Mouse (Mus musculus) MEL (cell line): ENCODE measurements around the gene Stambp. TPM values are rescaled to one million over a fixed set of nuclear protein-coding genes. Genes with fewer than 3 reads are reported as not detected.

Source experiments
- DNase-seq: peaks from one replicate; pipeline ENCODE4 v3.0.0; 2011; ENCODE audit warnings: low read depth, low spot score
- H3K27ac ChIP-seq: 2 replicates; pipeline ENCODE4 v1.5.1; 2012; ENCODE audit warnings: low read depth, mild to moderate bottlenecking, control low read depth, low read length, moderate library complexity; ENCODE audit not compliant: control insufficient read depth
- H3K27me3 ChIP-seq, 2 experiments: fragments of 150-350 bp in 1 of 2; sonication (generic) in 1 of 2; 2 replicates each; pipeline ENCODE4 v1.6.1; 2012; ENCODE audit warnings: low read length in 2 of 2, mild to moderate bottlenecking in 2 of 2, improper control_type of control experiment in 1 of 2, moderate library complexity in 1 of 2; ENCODE audit not compliant: insufficient read depth in 2 of 2, control insufficient read depth in 1 of 2
- H3K36me3 ChIP-seq, 2 experiments: 2 replicates each; pipeline ENCODE4 v1.6.1; 2012 to 2014; ENCODE audit warnings: low read length in 2 of 2, improper control_type of control experiment in 1 of 2, inconsistent platforms in 1 of 2, mild to moderate bottlenecking in 1 of 2; ENCODE audit not compliant: insufficient read depth in 2 of 2, control insufficient read depth in 1 of 2
- H3K4me1 ChIP-seq, 2 experiments: fragments of 150-350 bp in 1 of 2; sonication (generic) in 1 of 2; 2 replicates each; pipeline ENCODE4 v1.6.1; 2012; ENCODE audit warnings: low read length in 2 of 2, improper control_type of control experiment in 1 of 2, mild to moderate bottlenecking in 1 of 2; ENCODE audit not compliant: insufficient read depth in 2 of 2, control insufficient read depth in 1 of 2
- H3K4me3 ChIP-seq, 2 experiments: fragments of 150-350 bp in 1 of 2; sonication (generic) in 1 of 2; 2 replicates each; pipeline ENCODE4 v1.5.1; 2012; ENCODE audit warnings: low read depth in 2 of 2, low read length in 2 of 2, mild to moderate bottlenecking in 2 of 2, moderate library complexity in 2 of 2, control low read depth in 1 of 2, improper control_type of control experiment in 1 of 2; ENCODE audit not compliant: control insufficient read depth in 1 of 2, insufficient read depth in 1 of 2
- H3K79me2 ChIP-seq: 2 replicates; pipeline ENCODE4 v1.6.1; 2012; ENCODE audit warnings: mild to moderate bottlenecking, low read length, moderate library complexity; ENCODE audit not compliant: control insufficient read depth, poor library complexity, insufficient read depth
- H3K9ac ChIP-seq: 2 replicates; pipeline ENCODE4 v1.6.1; 2012; ENCODE audit warnings: low read depth, mild to moderate bottlenecking, control low read depth, low read length, moderate library complexity; ENCODE audit not compliant: control insufficient read depth, poor library complexity, severe bottlenecking
- H3K9me3 ChIP-seq: fragments of 150-350 bp; sonication (generic); replicated peaks from 2 replicates; pipeline ENCODE4 v1.6.1; 2012; ENCODE audit warnings: mild to moderate bottlenecking, low read length, improper control_type of control experiment, moderate library complexity; ENCODE audit not compliant: insufficient read depth
- BHLHE40 ChIP-seq: IDR thresholded peaks from 2 replicates; pipeline ENCODE4 v1.6.1; 2012; ENCODE audit warnings: low read depth, mild to moderate bottlenecking, inconsistent platforms, low read length, improper control_type of control experiment, borderline replicate concordance
- CHD1 ChIP-seq: IDR thresholded peaks from 2 replicates; pipeline ENCODE4 v1.6.1; 2012; ENCODE audit warnings: low read depth, mild to moderate bottlenecking, inconsistent platforms, low read length, improper control_type of control experiment
- CHD2 ChIP-seq: IDR thresholded peaks from 2 replicates; pipeline ENCODE4 v1.6.1; 2011; ENCODE audit warnings: low read length, improper control_type of control experiment
- CTCF ChIP-seq, 3 experiments: IDR thresholded peaks in 2 of 3; conservative IDR thresholded peaks in 1 of 3; 2 replicates each; pipeline ENCODE4 v1.5.1; 2011 to 2012; ENCODE audit warnings: low read length in 3 of 3, low read depth in 2 of 3, mild to moderate bottlenecking in 2 of 3, improper control_type of control experiment in 1 of 3, inconsistent platforms in 1 of 3, mixed read lengths in 1 of 3, moderate library complexity in 1 of 3; ENCODE audit not compliant: control insufficient read depth in 1 of 3, insufficient read depth in 1 of 3, poor library complexity in 1 of 3, severe bottlenecking in 1 of 3
- E2F4 ChIP-seq: IDR thresholded peaks from 2 replicates; pipeline ENCODE4 v1.6.1; 2011; ENCODE audit warnings: low read depth, low read length, improper control_type of control experiment, borderline replicate concordance
- ELF1 ChIP-seq: IDR thresholded peaks from 2 replicates; pipeline ENCODE4 v1.6.1; 2014; ENCODE audit warnings: low read depth, mild to moderate bottlenecking, inconsistent platforms, low read length, improper control_type of control experiment, moderate library complexity
- ETS1 ChIP-seq: IDR thresholded peaks from 2 replicates; pipeline ENCODE4 v1.6.1; 2012; ENCODE audit warnings: low read depth, mild to moderate bottlenecking, inconsistent platforms, low read length, improper control_type of control experiment, moderate library complexity
- GABPA ChIP-seq: IDR thresholded peaks from 2 replicates; pipeline ENCODE4 v1.6.1; 2012; ENCODE audit warnings: low read depth, mild to moderate bottlenecking, inconsistent platforms, low read length, improper control_type of control experiment, moderate library complexity
- GATA1 ChIP-seq: IDR thresholded peaks from 2 replicates; pipeline ENCODE4 v1.6.1; 2011; ENCODE audit warnings: low read depth, low read length, improper control_type of control experiment
- HCFC1 ChIP-seq: IDR thresholded peaks from 2 replicates; pipeline ENCODE4 v1.6.1; 2012; ENCODE audit warnings: low read depth, mild to moderate bottlenecking, inconsistent platforms, low read length, improper control_type of control experiment, moderate library complexity
- JUND ChIP-seq: IDR thresholded peaks from 2 replicates; pipeline ENCODE4 v1.6.1; 2011; ENCODE audit warnings: low read depth, mild to moderate bottlenecking, improper control_type of control experiment, low read length
- KAT2A ChIP-seq: conservative IDR thresholded peaks from 2 replicates; pipeline ENCODE4 v1.6.1; 2012; ENCODE audit warnings: low read depth, low read length, improper control_type of control experiment, inconsistent platforms
- MAFK ChIP-seq: IDR thresholded peaks from 2 replicates; pipeline ENCODE4 v1.6.1; 2011; ENCODE audit warnings: low read depth, mild to moderate bottlenecking, low read length, improper control_type of control experiment, borderline replicate concordance
- MAX ChIP-seq: IDR thresholded peaks from 2 replicates; pipeline ENCODE4 v1.6.1; 2011; ENCODE audit warnings: low read length, improper control_type of control experiment
- MAZ ChIP-seq: IDR thresholded peaks from 2 replicates; pipeline ENCODE4 v1.6.1; 2012; ENCODE audit warnings: low read depth, mild to moderate bottlenecking, inconsistent platforms, low read length, improper control_type of control experiment
- MEF2A ChIP-seq: IDR thresholded peaks from 2 replicates; pipeline ENCODE4 v1.6.1; 2014; ENCODE audit warnings: low read depth, mild to moderate bottlenecking, inconsistent platforms, low read length, improper control_type of control experiment; ENCODE audit not compliant: poor library complexity, insufficient replicate concordance, severe bottlenecking; ENCODE audit errors: extremely low read depth
- MXI1 ChIP-seq: IDR thresholded peaks from 2 replicates; pipeline ENCODE4 v1.6.1; 2011; ENCODE audit warnings: mild to moderate bottlenecking, low read depth, low read length, improper control_type of control experiment
- MYB ChIP-seq: IDR thresholded peaks from 2 replicates; pipeline ENCODE4 v1.6.1; 2011; ENCODE audit warnings: mild to moderate bottlenecking, low read depth, low read length, improper control_type of control experiment
- MYC ChIP-seq: IDR thresholded peaks from 2 replicates; pipeline ENCODE4 v1.6.1; 2011; ENCODE audit warnings: low read depth, mild to moderate bottlenecking, low read length, improper control_type of control experiment, moderate library complexity
- NELFE ChIP-seq: IDR thresholded peaks from 2 replicates; pipeline ENCODE4 v1.6.1; 2011; ENCODE audit warnings: low read depth, low read length, improper control_type of control experiment
- NRF1 ChIP-seq: IDR thresholded peaks from 2 replicates; pipeline ENCODE4 v1.6.1; 2014; ENCODE audit warnings: low read depth, mild to moderate bottlenecking, inconsistent platforms, low read length, improper control_type of control experiment, moderate library complexity; ENCODE audit not compliant: poor library complexity, insufficient read depth, severe bottlenecking
- POLR2A ChIP-seq, 2 experiments: IDR thresholded peaks; 2 replicates each; pipeline ENCODE4 v1.6.1; 2011 to 2012; ENCODE audit warnings: low read length in 2 of 2, mild to moderate bottlenecking in 2 of 2, control low read depth in 1 of 2, improper control_type of control experiment in 1 of 2, low read depth in 1 of 2, moderate library complexity in 1 of 2; ENCODE audit not compliant: control insufficient read depth in 1 of 2, insufficient read depth in 1 of 2, poor library complexity in 1 of 2
- POLR2AphosphoS2 ChIP-seq: IDR thresholded peaks from 2 replicates; pipeline ENCODE4 v1.6.1; 2011; ENCODE audit warnings: low read length, improper control_type of control experiment
- POLR2AphosphoS5 ChIP-seq: IDR thresholded peaks from 2 replicates; pipeline ENCODE4 v1.6.1; 2012; ENCODE audit warnings: low read depth, borderline replicate concordance, mild to moderate bottlenecking, inconsistent platforms, low read length, moderate library complexity, mixed read lengths
- RAD21 ChIP-seq: IDR thresholded peaks from 2 replicates; pipeline ENCODE4 v1.6.1; 2011; ENCODE audit warnings: mild to moderate bottlenecking, low read depth, low read length, improper control_type of control experiment
- RCOR1 ChIP-seq: IDR thresholded peaks from 2 replicates; pipeline ENCODE4 v1.6.1; 2012; ENCODE audit warnings: low read depth, mild to moderate bottlenecking, inconsistent platforms, low read length, improper control_type of control experiment
- SIN3A ChIP-seq: IDR thresholded peaks from 2 replicates; pipeline ENCODE4 v1.6.1; 2012; ENCODE audit warnings: low read length, improper control_type of control experiment, inconsistent platforms
- SMC3 ChIP-seq: IDR thresholded peaks from 2 replicates; pipeline ENCODE4 v1.6.1; 2011; ENCODE audit warnings: low read depth, low read length, improper control_type of control experiment
- TAL1 ChIP-seq: IDR thresholded peaks from 2 replicates; pipeline ENCODE4 v1.6.1; 2012; ENCODE audit warnings: mild to moderate bottlenecking, inconsistent platforms, low read length, moderate library complexity, mixed read lengths
- TBP ChIP-seq: IDR thresholded peaks from 2 replicates; pipeline ENCODE4 v1.8.0; 2011; ENCODE audit warnings: low read depth, low read length, improper control_type of control experiment
- TCF12 ChIP-seq: IDR thresholded peaks from 2 replicates; pipeline ENCODE4 v1.6.1; 2014; ENCODE audit warnings: low read depth, mild to moderate bottlenecking, inconsistent platforms, low read length, improper control_type of control experiment, moderate library complexity
- UBTF ChIP-seq: IDR thresholded peaks from 2 replicates; pipeline ENCODE4 v1.6.1; 2012; ENCODE audit warnings: low read depth, mild to moderate bottlenecking, inconsistent platforms, low read length, improper control_type of control experiment, moderate library complexity, borderline replicate concordance; ENCODE audit not compliant: insufficient read depth
- USF1 ChIP-seq: IDR thresholded peaks from 2 replicates; pipeline ENCODE4 v1.6.1; 2014; ENCODE audit warnings: low read depth, mild to moderate bottlenecking, inconsistent platforms, low read length, improper control_type of control experiment, moderate library complexity
- USF2 ChIP-seq, 2 experiments: IDR thresholded peaks; 2 replicates each; pipeline ENCODE4 v1.6.1; 2011 to 2012; ENCODE audit warnings: improper control_type of control experiment in 2 of 2, low read length in 2 of 2, borderline replicate concordance in 1 of 2, inconsistent platforms in 1 of 2, low read depth in 1 of 2, mild to moderate bottlenecking in 1 of 2; ENCODE audit not compliant: insufficient read depth in 1 of 2
- ZC3H11A ChIP-seq: IDR thresholded peaks from 2 replicates; pipeline ENCODE4 v1.6.1; 2012; ENCODE audit warnings: low read depth, mild to moderate bottlenecking, inconsistent platforms, low read length, improper control_type of control experiment
- ZKSCAN1 ChIP-seq: IDR thresholded peaks from 2 replicates; pipeline ENCODE4 v1.6.1; 2012; ENCODE audit warnings: low read depth, mild to moderate bottlenecking, inconsistent platforms, low read length, improper control_type of control experiment, moderate library complexity
- ZMIZ1 ChIP-seq: IDR thresholded peaks from 2 replicates; pipeline ENCODE4 v1.6.1; 2012; ENCODE audit warnings: low read depth, mild to moderate bottlenecking, inconsistent platforms, low read length, improper control_type of control experiment, moderate library complexity
- ZNF384 ChIP-seq: IDR thresholded peaks from 2 replicates; pipeline ENCODE4 v1.6.1; 2012; ENCODE audit warnings: low read depth, mild to moderate bottlenecking, inconsistent platforms, low read length, improper control_type of control experiment
- polyA plus RNA-seq, 2 experiments: library from polyadenylated mRNA; stranded (reverse) in 1 of 2; unstranded in 1 of 2; fragments of >175 nt in 1 of 2; fragments of >200 nt in 1 of 2; gene quantifications; 2 replicates each; pipeline versions ENCODE4 v1.2.1 to v1.2.4; 2012; ENCODE audit warnings: low replicate concordance in 2 of 2, low read depth in 1 of 2; ENCODE audit not compliant: insufficient read length in 2 of 2, insufficient read depth in 1 of 2, missing spikeins in 1 of 2
- total RNA-seq: library from RNA; depleted of rRNA; stranded (reverse); fragments of 300-350 nt; gene quantifications from 2 replicates; pipeline ENCODE4 v1.2.3, GENCODE M21; 2012

The Stambp gene
- total and polyA plus RNA-seq, 3 experiments = 4.0 to 18.3 TPM; not detected in 1

DNA sequence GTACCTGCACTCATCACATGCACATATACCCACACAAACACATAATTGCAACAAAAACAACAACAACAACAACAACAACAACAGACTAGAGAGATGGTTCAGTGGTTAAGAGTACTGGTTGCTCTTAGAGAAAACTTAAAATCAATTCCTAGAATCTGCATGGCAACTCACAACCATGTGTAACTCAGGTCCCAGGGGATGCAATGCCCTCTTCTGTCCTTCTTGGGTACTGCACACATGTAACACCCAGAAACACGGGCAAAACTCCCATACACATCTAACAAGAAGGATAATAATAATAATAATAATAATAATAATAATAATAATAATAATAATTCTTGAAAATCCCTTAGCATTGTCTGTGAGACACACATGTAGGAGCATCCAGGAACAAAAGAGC, 60.0 kb downstream of the Stambp start:
- peak; percentile 77 for DNase-seq
- H3K4me3 ChIP-seq = no peak overlapping the region
- no peaks in the 10 kb centered on the region; a peak in 2 of 4 replicates for H3K27me3 ChIP-seq
- H3K79me2 ChIP-seq = no peaks in the 10 kb centered on the region
- H3K36me3 ChIP-seq = peaks cover 0 to 4% of the 10 kb centered on the region in 2 experiments; a peak in 2 of 4 replicates
- no peak overlapping the region for H3K9ac ChIP-seq
- no peak overlapping the region for H3K27ac ChIP-seq
- no peaks in the 10 kb centered on the region for H3K9me3 ChIP-seq
- H3K4me1 ChIP-seq = peaks cover 1 to 9% of the 10 kb centered on the region in 2 experiments; a peak in 2 of 4 replicates
- TF ChIP-seq CTCF (IDR thresholded peaks at IDR 0.05 in 2 of 3, conservative IDR thresholded peaks at IDR 0.05 in 1 of 3; ENCODE audit: control insufficient read depth in 1 of 3, insufficient read depth in 1 of 3, low read depth in 2 of 3, low read length in 3 of 3, poor library complexity in 1 of 3, severe bottlenecking in 1 of 3) = peak; percentile 75 to 82 (median 78)
- no peak for TF ChIP-seq TAL1
- no peak for TF ChIP-seq MEF2A
- TF ChIP-seq TCF12 = no peak
- peak; percentile 24; the same call in 1 of the 2 replicates for TF ChIP-seq MXI1
- TF ChIP-seq UBTF = no peak
- TF ChIP-seq USF1 = no peak
- no peak for TF ChIP-seq SIN3A
- TF ChIP-seq GATA1 = no peak
- peak; percentile 84 for TF ChIP-seq RAD21
- TF ChIP-seq POLR2AphosphoS5 = no peak
- TF ChIP-seq POLR2AphosphoS2 = no peak
- TF ChIP-seq POLR2A (IDR thresholded peaks at IDR 0.05; ENCODE audit: control insufficient read depth in 1 of 2, insufficient read depth in 1 of 2, low read depth in 1 of 2, low read length in 2 of 2, poor library complexity in 1 of 2) = no peak
- TF ChIP-seq E2F4 = no peak
- TF ChIP-seq MAZ = no peak
- no peak for TF ChIP-seq MYB
- TF ChIP-seq RCOR1 = no peak
- TF ChIP-seq ELF1 = no peak
- TF ChIP-seq MAX = no peak
- no peak for TF ChIP-seq KAT2A
- TF ChIP-seq CHD1 = no peak
- no peak for TF ChIP-seq JUND
- TF ChIP-seq HCFC1 = no peak
- TF ChIP-seq NELFE = no peak
- TF ChIP-seq ZNF384 = no peak
- TF ChIP-seq BHLHE40 = no peak
- no peak for TF ChIP-seq ETS1
- TF ChIP-seq CHD2 = no peak
- TF ChIP-seq GABPA = no peak
- TF ChIP-seq SMC3 = peak; percentile 89
- no peak for TF ChIP-seq TBP
- no peak for TF ChIP-seq ZMIZ1
- TF ChIP-seq ZC3H11A = peak; percentile 91
- TF ChIP-seq NRF1 = no peak
- peak; percentile 77; the same call in 1 of the 2 replicates for TF ChIP-seq MYC
- no peak for TF ChIP-seq USF2 (IDR thresholded peaks at IDR 0.05; ENCODE audit: borderline replicate concordance in 1 of 2, insufficient read depth in 1 of 2, low read depth in 1 of 2, low read length in 2 of 2)
- TF ChIP-seq ZKSCAN1 = no peak
- TF ChIP-seq MAFK = no peak
